Mouse (Mus musculus) MEL (cell line): ENCODE results near the gene Lrrc3c. TPM values are rescaled to one million over a fixed set of nuclear protein-coding genes. Genes with fewer than 3 reads are reported as not detected.

ENCODE experiments used
- DNase-seq: peaks from one replicate; pipeline ENCODE4 v3.0.0; 2011; ENCODE audit warnings: low read depth, low spot score
- H3K27ac ChIP-seq: 2 replicates; pipeline ENCODE4 v1.5.1; 2012; ENCODE audit warnings: low read depth, mild to moderate bottlenecking, control low read depth, low read length, moderate library complexity; ENCODE audit not compliant: control insufficient read depth
- H3K27me3 ChIP-seq, 2 experiments: fragments of 150-350 bp in 1 of 2; sonication (generic) in 1 of 2; 2 replicates each; pipeline ENCODE4 v1.6.1; 2012; ENCODE audit warnings: low read length in 2 of 2, mild to moderate bottlenecking in 2 of 2, improper control_type of control experiment in 1 of 2, moderate library complexity in 1 of 2; ENCODE audit not compliant: insufficient read depth in 2 of 2, control insufficient read depth in 1 of 2
- H3K36me3 ChIP-seq, 2 experiments: 2 replicates each; pipeline ENCODE4 v1.6.1; 2012 to 2014; ENCODE audit warnings: low read length in 2 of 2, improper control_type of control experiment in 1 of 2, inconsistent platforms in 1 of 2, mild to moderate bottlenecking in 1 of 2; ENCODE audit not compliant: insufficient read depth in 2 of 2, control insufficient read depth in 1 of 2
- H3K4me1 ChIP-seq, 2 experiments: fragments of 150-350 bp in 1 of 2; sonication (generic) in 1 of 2; 2 replicates each; pipeline ENCODE4 v1.6.1; 2012; ENCODE audit warnings: low read length in 2 of 2, improper control_type of control experiment in 1 of 2, mild to moderate bottlenecking in 1 of 2; ENCODE audit not compliant: insufficient read depth in 2 of 2, control insufficient read depth in 1 of 2
- H3K4me3 ChIP-seq, 2 experiments: fragments of 150-350 bp in 1 of 2; sonication (generic) in 1 of 2; 2 replicates each; pipeline ENCODE4 v1.5.1; 2012; ENCODE audit warnings: low read depth in 2 of 2, low read length in 2 of 2, mild to moderate bottlenecking in 2 of 2, moderate library complexity in 2 of 2, control low read depth in 1 of 2, improper control_type of control experiment in 1 of 2; ENCODE audit not compliant: control insufficient read depth in 1 of 2, insufficient read depth in 1 of 2
- H3K79me2 ChIP-seq: 2 replicates; pipeline ENCODE4 v1.6.1; 2012; ENCODE audit warnings: mild to moderate bottlenecking, low read length, moderate library complexity; ENCODE audit not compliant: control insufficient read depth, poor library complexity, insufficient read depth
- H3K9ac ChIP-seq: 2 replicates; pipeline ENCODE4 v1.6.1; 2012; ENCODE audit warnings: low read depth, mild to moderate bottlenecking, control low read depth, low read length, moderate library complexity; ENCODE audit not compliant: control insufficient read depth, poor library complexity, severe bottlenecking
- H3K9me3 ChIP-seq: fragments of 150-350 bp; sonication (generic); replicated peaks from 2 replicates; pipeline ENCODE4 v1.6.1; 2012; ENCODE audit warnings: mild to moderate bottlenecking, low read length, improper control_type of control experiment, moderate library complexity; ENCODE audit not compliant: insufficient read depth
- BHLHE40 ChIP-seq: IDR thresholded peaks from 2 replicates; pipeline ENCODE4 v1.6.1; 2012; ENCODE audit warnings: low read depth, mild to moderate bottlenecking, inconsistent platforms, low read length, improper control_type of control experiment, borderline replicate concordance
- CHD1 ChIP-seq: IDR thresholded peaks from 2 replicates; pipeline ENCODE4 v1.6.1; 2012; ENCODE audit warnings: low read depth, mild to moderate bottlenecking, inconsistent platforms, low read length, improper control_type of control experiment
- CHD2 ChIP-seq: IDR thresholded peaks from 2 replicates; pipeline ENCODE4 v1.6.1; 2011; ENCODE audit warnings: low read length, improper control_type of control experiment
- E2F4 ChIP-seq: IDR thresholded peaks from 2 replicates; pipeline ENCODE4 v1.6.1; 2011; ENCODE audit warnings: low read depth, low read length, improper control_type of control experiment, borderline replicate concordance
- EP300 ChIP-seq, 2 experiments: IDR thresholded peaks; 2 replicates each; pipeline ENCODE4 v1.6.1; 2011; ENCODE audit warnings: improper control_type of control experiment in 2 of 2, low read length in 2 of 2, low read depth in 1 of 2, mild to moderate bottlenecking in 1 of 2
- GABPA ChIP-seq: IDR thresholded peaks from 2 replicates; pipeline ENCODE4 v1.6.1; 2012; ENCODE audit warnings: low read depth, mild to moderate bottlenecking, inconsistent platforms, low read length, improper control_type of control experiment, moderate library complexity
- GATA1 ChIP-seq: IDR thresholded peaks from 2 replicates; pipeline ENCODE4 v1.6.1; 2011; ENCODE audit warnings: low read depth, low read length, improper control_type of control experiment
- HCFC1 ChIP-seq: IDR thresholded peaks from 2 replicates; pipeline ENCODE4 v1.6.1; 2012; ENCODE audit warnings: low read depth, mild to moderate bottlenecking, inconsistent platforms, low read length, improper control_type of control experiment, moderate library complexity
- JUND ChIP-seq: IDR thresholded peaks from 2 replicates; pipeline ENCODE4 v1.6.1; 2011; ENCODE audit warnings: low read depth, mild to moderate bottlenecking, improper control_type of control experiment, low read length
- KAT2A ChIP-seq: conservative IDR thresholded peaks from 2 replicates; pipeline ENCODE4 v1.6.1; 2012; ENCODE audit warnings: low read depth, low read length, improper control_type of control experiment, inconsistent platforms
- MAFK ChIP-seq: IDR thresholded peaks from 2 replicates; pipeline ENCODE4 v1.6.1; 2011; ENCODE audit warnings: low read depth, mild to moderate bottlenecking, low read length, improper control_type of control experiment, borderline replicate concordance
- MAX ChIP-seq: IDR thresholded peaks from 2 replicates; pipeline ENCODE4 v1.6.1; 2011; ENCODE audit warnings: low read length, improper control_type of control experiment
- MEF2A ChIP-seq: IDR thresholded peaks from 2 replicates; pipeline ENCODE4 v1.6.1; 2014; ENCODE audit warnings: low read depth, mild to moderate bottlenecking, inconsistent platforms, low read length, improper control_type of control experiment; ENCODE audit not compliant: poor library complexity, insufficient replicate concordance, severe bottlenecking; ENCODE audit errors: extremely low read depth
- MXI1 ChIP-seq: IDR thresholded peaks from 2 replicates; pipeline ENCODE4 v1.6.1; 2011; ENCODE audit warnings: mild to moderate bottlenecking, low read depth, low read length, improper control_type of control experiment
- MYB ChIP-seq: IDR thresholded peaks from 2 replicates; pipeline ENCODE4 v1.6.1; 2011; ENCODE audit warnings: mild to moderate bottlenecking, low read depth, low read length, improper control_type of control experiment
- MYC ChIP-seq: IDR thresholded peaks from 2 replicates; pipeline ENCODE4 v1.6.1; 2011; ENCODE audit warnings: low read depth, mild to moderate bottlenecking, low read length, improper control_type of control experiment, moderate library complexity
- NRF1 ChIP-seq: IDR thresholded peaks from 2 replicates; pipeline ENCODE4 v1.6.1; 2014; ENCODE audit warnings: low read depth, mild to moderate bottlenecking, inconsistent platforms, low read length, improper control_type of control experiment, moderate library complexity; ENCODE audit not compliant: poor library complexity, insufficient read depth, severe bottlenecking
- POLR2A ChIP-seq, 2 experiments: IDR thresholded peaks; 2 replicates each; pipeline ENCODE4 v1.6.1; 2011 to 2012; ENCODE audit warnings: low read length in 2 of 2, mild to moderate bottlenecking in 2 of 2, control low read depth in 1 of 2, improper control_type of control experiment in 1 of 2, low read depth in 1 of 2, moderate library complexity in 1 of 2; ENCODE audit not compliant: control insufficient read depth in 1 of 2, insufficient read depth in 1 of 2, poor library complexity in 1 of 2
- POLR2AphosphoS2 ChIP-seq: IDR thresholded peaks from 2 replicates; pipeline ENCODE4 v1.6.1; 2011; ENCODE audit warnings: low read length, improper control_type of control experiment
- POLR2AphosphoS5 ChIP-seq: IDR thresholded peaks from 2 replicates; pipeline ENCODE4 v1.6.1; 2012; ENCODE audit warnings: low read depth, borderline replicate concordance, mild to moderate bottlenecking, inconsistent platforms, low read length, moderate library complexity, mixed read lengths
- RAD21 ChIP-seq: IDR thresholded peaks from 2 replicates; pipeline ENCODE4 v1.6.1; 2011; ENCODE audit warnings: mild to moderate bottlenecking, low read depth, low read length, improper control_type of control experiment
- RCOR1 ChIP-seq: IDR thresholded peaks from 2 replicates; pipeline ENCODE4 v1.6.1; 2012; ENCODE audit warnings: low read depth, mild to moderate bottlenecking, inconsistent platforms, low read length, improper control_type of control experiment
- SMC3 ChIP-seq: IDR thresholded peaks from 2 replicates; pipeline ENCODE4 v1.6.1; 2011; ENCODE audit warnings: low read depth, low read length, improper control_type of control experiment
- TAL1 ChIP-seq: IDR thresholded peaks from 2 replicates; pipeline ENCODE4 v1.6.1; 2012; ENCODE audit warnings: mild to moderate bottlenecking, inconsistent platforms, low read length, moderate library complexity, mixed read lengths
- TCF12 ChIP-seq: IDR thresholded peaks from 2 replicates; pipeline ENCODE4 v1.6.1; 2014; ENCODE audit warnings: low read depth, mild to moderate bottlenecking, inconsistent platforms, low read length, improper control_type of control experiment, moderate library complexity
- UBTF ChIP-seq: IDR thresholded peaks from 2 replicates; pipeline ENCODE4 v1.6.1; 2012; ENCODE audit warnings: low read depth, mild to moderate bottlenecking, inconsistent platforms, low read length, improper control_type of control experiment, moderate library complexity, borderline replicate concordance; ENCODE audit not compliant: insufficient read depth
- USF1 ChIP-seq: IDR thresholded peaks from 2 replicates; pipeline ENCODE4 v1.6.1; 2014; ENCODE audit warnings: low read depth, mild to moderate bottlenecking, inconsistent platforms, low read length, improper control_type of control experiment, moderate library complexity
- USF2 ChIP-seq, 2 experiments: IDR thresholded peaks; 2 replicates each; pipeline ENCODE4 v1.6.1; 2011 to 2012; ENCODE audit warnings: improper control_type of control experiment in 2 of 2, low read length in 2 of 2, borderline replicate concordance in 1 of 2, inconsistent platforms in 1 of 2, low read depth in 1 of 2, mild to moderate bottlenecking in 1 of 2; ENCODE audit not compliant: insufficient read depth in 1 of 2
- ZC3H11A ChIP-seq: IDR thresholded peaks from 2 replicates; pipeline ENCODE4 v1.6.1; 2012; ENCODE audit warnings: low read depth, mild to moderate bottlenecking, inconsistent platforms, low read length, improper control_type of control experiment
- ZKSCAN1 ChIP-seq: IDR thresholded peaks from 2 replicates; pipeline ENCODE4 v1.6.1; 2012; ENCODE audit warnings: low read depth, mild to moderate bottlenecking, inconsistent platforms, low read length, improper control_type of control experiment, moderate library complexity
- ZMIZ1 ChIP-seq: IDR thresholded peaks from 2 replicates; pipeline ENCODE4 v1.6.1; 2012; ENCODE audit warnings: low read depth, mild to moderate bottlenecking, inconsistent platforms, low read length, improper control_type of control experiment, moderate library complexity
- ZNF384 ChIP-seq: IDR thresholded peaks from 2 replicates; pipeline ENCODE4 v1.6.1; 2012; ENCODE audit warnings: low read depth, mild to moderate bottlenecking, inconsistent platforms, low read length, improper control_type of control experiment
- polyA plus RNA-seq, 2 experiments: library from polyadenylated mRNA; stranded (reverse) in 1 of 2; unstranded in 1 of 2; fragments of >175 nt in 1 of 2; fragments of >200 nt in 1 of 2; gene quantifications; 2 replicates each; pipeline versions ENCODE4 v1.2.1 to v1.2.4; 2012; ENCODE audit warnings: low replicate concordance in 2 of 2, low read depth in 1 of 2; ENCODE audit not compliant: insufficient read length in 2 of 2, insufficient read depth in 1 of 2, missing spikeins in 1 of 2
- total RNA-seq: library from RNA; depleted of rRNA; stranded (reverse); fragments of 300-350 nt; gene quantifications from 2 replicates; pipeline ENCODE4 v1.2.3, GENCODE M21; 2012

Lrrc3c gene
- total and polyA plus RNA-seq, 3 experiments = not detected

DNA sequence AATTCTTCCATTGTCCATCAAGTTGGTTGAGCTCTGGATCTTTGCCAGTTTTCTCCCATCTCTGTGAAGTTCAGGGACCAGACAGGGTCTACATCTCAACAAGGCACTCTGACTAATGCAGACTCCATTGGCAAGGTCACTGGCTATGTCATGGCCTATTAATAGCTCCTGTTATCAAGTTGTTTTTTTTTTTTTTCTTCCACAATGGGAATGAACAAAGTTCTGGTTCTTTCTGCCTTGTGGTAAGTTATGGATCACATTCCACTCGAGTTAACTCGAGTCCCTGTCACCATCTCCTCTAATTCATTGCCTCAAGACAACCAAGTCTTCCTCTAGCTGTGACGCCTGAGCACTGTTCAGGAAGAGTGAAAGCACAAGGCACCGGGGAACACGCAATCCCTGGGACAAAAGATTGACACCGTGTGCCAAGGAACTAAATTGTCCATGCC, 9.2 kb upstream of the Lrrc3c start (continued):
- TF ChIP-seq ZKSCAN1 (0 out of 2 replicates have a peak, but pooled peaks have one; percentile 42), MXI1 (no peak), KAT2A (no peak), USF1 (no peak), ZC3H11A (no peak), POLR2A (IDR thresholded peaks at IDR 0.05; ENCODE audit: control insufficient read depth in 1 of 2, insufficient read depth in 1 of 2, low read depth in 1 of 2, low read length in 2 of 2, poor library complexity in 1 of 2) (no peak), GABPA (no peak), USF2 (IDR thresholded peaks at IDR 0.05; ENCODE audit: borderline replicate concordance in 1 of 2, insufficient read depth in 1 of 2, low read depth in 1 of 2, low read length in 2 of 2) (no peak)

DNA sequence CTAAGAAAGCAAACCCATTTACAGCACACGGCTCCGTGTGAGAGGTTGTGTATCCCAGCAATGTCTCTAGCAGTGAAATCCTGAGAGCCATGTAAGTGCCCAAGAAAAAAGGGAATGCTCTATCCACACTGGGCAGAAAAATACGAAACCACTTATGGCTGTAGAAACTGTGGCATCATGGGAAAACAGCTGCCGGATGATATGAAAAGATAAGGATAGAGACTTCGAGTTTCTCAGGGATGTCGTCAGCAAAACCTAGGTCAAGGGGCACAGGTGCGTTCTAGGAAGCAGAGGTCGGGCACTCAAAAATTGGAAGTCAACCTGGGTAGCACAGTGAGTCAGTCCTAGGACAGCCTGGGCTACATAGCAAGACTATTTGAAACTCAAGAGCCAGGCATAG, 8.8 kb upstream of the Lrrc3c start:
- Histone ChIP-seq H3K4me1 (peaks cover 26 to 37% of the 10 kb centered on the region in 2 experiments; a peak in 3 of 4 replicates), H3K27me3 (peaks cover 8% of the 10 kb centered on the region in 2 experiments), H3K79me2 (peaks cover 27% of the 10 kb centered on the region), H3K9ac (peak overlapping the region; percentile 70), H3K36me3 (peaks cover 0 to 31% of the 10 kb centered on the region in 2 experiments; a peak in 2 of 4 replicates), H3K9me3 (no peaks in the 10 kb centered on the region), H3K27ac (peak overlapping the region; percentile 98), H3K4me3 (peak overlapping the region; percentile 63 to 77)
- DNase-seq = peak; percentile 77
- TF ChIP-seq POLR2AphosphoS5 (no peak), ZKSCAN1 (no peak), MYC (0 out of 2 replicates have a peak, but pooled peaks have one; percentile 6), EP300 (IDR thresholded peaks at IDR 0.05; ENCODE audit: low read depth in 1 of 2, low read length in 2 of 2) (peak in 1 of 2 experiments; percentile 78; a peak in 3 of 4 replicates), NRF1 (no peak), UBTF (no peak), RCOR1 (0 out of 2 replicates have a peak, but pooled peaks have one; percentile 17), USF1 (no peak), RAD21 (no peak), ZC3H11A (no peak), MEF2A (peak; percentile 74; the same call in 1 of the 2 replicates), MAX (no peak), MAFK (0 out of 2 replicates have a peak, but pooled peaks have one; percentile 34), HCFC1 (peak; percentile 45; the same call in 1 of the 2 replicates), CHD1 (no peak), MXI1 (peak; percentile 69; the same call in 1 of the 2 replicates), USF2 (IDR thresholded peaks at IDR 0.05; ENCODE audit: borderline replicate concordance in 1 of 2, insufficient read depth in 1 of 2, low read depth in 1 of 2, low read length in 2 of 2) (no peak), POLR2A (IDR thresholded peaks at IDR 0.05; ENCODE audit: control insufficient read depth in 1 of 2, insufficient read depth in 1 of 2, low read depth in 1 of 2, low read length in 2 of 2, poor library complexity in 1 of 2) (no peak), POLR2AphosphoS2 (no peak), JUND (no peak), ZNF384 (no peak), GABPA (no peak), TAL1 (peak; percentile 43; the same call in 1 of the 2 replicates), MYB (no peak), ZMIZ1 (no peak), SMC3 (no peak), BHLHE40 (0 out of 2 replicates have a peak, but pooled peaks have one; percentile 43), GATA1 (peak; percentile 81), TCF12 (peak; percentile 88), E2F4 (no peak), CHD2 (no peak)
